Mouse (Mus musculus): Measurements from ENCODE around the gene Olfr460. TPM values are rescaled to one million over a fixed set of nuclear protein-coding genes. Genes with fewer than 3 reads are reported as not detected.

The Olfr460 gene
- total and polyA plus RNA-seq, 3 experiments: 0.05 TPM; not detected in 2

- Histone ChIP-seq H3K27me3 (ENCODE audit: insufficient read depth, low read length) (no peaks in the 10 kb centered on the region), H3K36me3 (replicated peaks) (no peaks in the 10 kb centered on the region), H3K4me3 (ENCODE audit: low read depth, low read length) (no peak within 1 kb of the TSS), H3K4me1 (ENCODE audit: insufficient read depth, low read depth, low read length) (no peaks in the 10 kb centered on the region), H3K9me3 (replicated peaks) (no peaks in the 10 kb centered on the region)
- ATAC-seq (ENCODE audit: extremely low read depth, insufficient number of reproducible peaks, low FRiP score, poor library complexity, severe bottlenecking) (no peak), DNase-seq (ENCODE audit: low spot score) (no peak)
- TF ChIP-seq GATA1 (IDR thresholded peaks at IDR 0.05; ENCODE audit: borderline replicate concordance, low read length) (no peak), CTCF (IDR thresholded peaks at IDR 0.05; ENCODE audit: low read depth, low read length) (no peak), TAL1 (conservative IDR thresholded peaks at IDR 0.05; ENCODE audit: low read depth, low read length) (no peak)
Measured at GRCm38 (mm10) chr6:40613260-40613852, 44.1 kb downstream of the Olfr460 start, which contains the start of gene Tas2r138. TSS of gene Tas2r138 (minus strand) at chr6:40613310.

GRCm38 (mm10) chr6:40617965-40618364 is 48.7 kb downstream of the Olfr460 start:
- Histone ChIP-seq H3K27me3 (ENCODE audit: insufficient read depth, low read length) (no peaks in the 10 kb centered on the region), H3K9me3 (replicated peaks) (no peaks in the 10 kb centered on the region), H3K4me3 (ENCODE audit: low read depth, low read length) (no peak overlapping the region), H3K4me1 (ENCODE audit: insufficient read depth, low read depth, low read length) (no peaks in the 10 kb centered on the region), H3K36me3 (replicated peaks) (no peaks in the 10 kb centered on the region)
- ATAC-seq (ENCODE audit: extremely low read depth, insufficient number of reproducible peaks, low FRiP score, poor library complexity, severe bottlenecking) (no peak), DNase-seq (ENCODE audit: low spot score) (no peak)
- TF ChIP-seq GATA2 (IDR thresholded peaks at IDR 0.05; ENCODE audit: borderline replicate concordance, low read depth, low read length) (no peak), CTCF (IDR thresholded peaks at IDR 0.05; ENCODE audit: low read depth, low read length) (peak; percentile 9; the same call in 1 of the 2 replicates)

Other genes starting within 250 kb of the Olfr460 start
- gene Agk, start 244.3 kb upstream of the Olfr460 start, total RNA-seq (2014; fragmentation: Nextera tagmentation): 26.2 and 29.3 TPM in 2 replicates
- 23.2 and 26.8 TPM in 2 replicates for gene Agk, start 244.3 kb upstream of the Olfr460 start, total RNA-seq (2017)
- gene Agk, start 244.3 kb upstream of the Olfr460 start, polyA plus RNA-seq (2012): 4.6 and 5.8 TPM in 2 replicates
- 0.19 and 3.4 TPM in 2 replicates for gene E330009J07Rik, start 133.4 kb upstream of the Olfr460 start, total RNA-seq (2014; fragmentation: Nextera tagmentation)
- gene E330009J07Rik, start 133.4 kb upstream of the Olfr460 start, total RNA-seq (2017): 1.6 and 2.0 TPM in 2 replicates
- gene E330009J07Rik, start 133.4 kb upstream of the Olfr460 start, polyA plus RNA-seq (2012): 0.28 and 0.37 TPM in 2 replicates
- not detected in 2 replicates for gene Wee2, start 130.4 kb upstream of the Olfr460 start, total RNA-seq (2014; fragmentation: Nextera tagmentation)
- gene Wee2, start 130.4 kb upstream of the Olfr460 start, total RNA-seq (2017): 0.16 TPM in 1 of 2 replicates, not detected in the other
- gene Wee2, start 130.4 kb upstream of the Olfr460 start, polyA plus RNA-seq (2012): not detected in 2 replicates
- gene Ssbp1, start 98.1 kb upstream of the Olfr460 start, total RNA-seq (2014; fragmentation: Nextera tagmentation): 79.1 and 106 TPM in 2 replicates
- gene Ssbp1, start 98.1 kb upstream of the Olfr460 start, total RNA-seq (2017): 63.5 and 90.5 TPM in 2 replicates
- 11.0 and 14.6 TPM in 2 replicates for gene Ssbp1, start 98.1 kb upstream of the Olfr460 start, polyA plus RNA-seq (2012)
- gene Tas2r137, start 78.3 kb upstream of the Olfr460 start, total RNA-seq (2014; fragmentation: Nextera tagmentation): not detected in 2 replicates
- gene Tas2r137, start 78.3 kb upstream of the Olfr460 start, total RNA-seq (2017): 0.17 TPM in 1 of 2 replicates, not detected in the other
- not detected in 2 replicates for gene Tas2r137, start 78.3 kb upstream of the Olfr460 start, polyA plus RNA-seq (2012)
- not detected in 2 replicates for gene Tas2r108, start 76.0 kb upstream of the Olfr460 start, total RNA-seq (2014; fragmentation: Nextera tagmentation)
- gene Tas2r108, start 76.0 kb upstream of the Olfr460 start, total RNA-seq (2017): 0.22 TPM in 1 of 2 replicates, not detected in the other
- gene Tas2r108, start 76.0 kb upstream of the Olfr460 start, polyA plus RNA-seq (2012): not detected in 2 replicates
- not detected in 2 replicates for gene Prss37, start 50.0 kb upstream of the Olfr460 start, total RNA-seq (2014; fragmentation: Nextera tagmentation)
- gene Prss37, start 50.0 kb upstream of the Olfr460 start, total RNA-seq (2017): not detected in 2 replicates
- gene Prss37, start 50.0 kb upstream of the Olfr460 start, polyA plus RNA-seq (2012): not detected in 2 replicates
- not detected in 2 replicates for gene Olfr461, start 14.4 kb upstream of the Olfr460 start, total RNA-seq (2014; fragmentation: Nextera tagmentation)
- gene Olfr461, start 14.4 kb upstream of the Olfr460 start, total RNA-seq (2017): 0.16 and 0.29 TPM in 2 replicates
- gene Olfr461, start 14.4 kb upstream of the Olfr460 start, polyA plus RNA-seq (2012): not detected in 2 replicates
- gene Clec5a, start 16.3 kb downstream of the Olfr460 start, total RNA-seq (2014; fragmentation: Nextera tagmentation): not detected in 2 replicates
- 0.06 and 0.16 TPM in 2 replicates for gene Clec5a, start 16.3 kb downstream of the Olfr460 start, total RNA-seq (2017)
- gene Clec5a, start 16.3 kb downstream of the Olfr460 start, polyA plus RNA-seq (2012): not detected in 2 replicates
- not detected in 2 replicates for gene Tas2r138, start 43.8 kb downstream of the Olfr460 start, total RNA-seq (2014; fragmentation: Nextera tagmentation)
- gene Tas2r138, start 43.8 kb downstream of the Olfr460 start, total RNA-seq (2017): 0.12 TPM in 1 of 2 replicates, not detected in the other
- gene Tas2r138, start 43.8 kb downstream of the Olfr460 start, polyA plus RNA-seq (2012): not detected in 2 replicates
- not detected in 2 replicates for gene Mgam, start 59.3 kb downstream of the Olfr460 start, total RNA-seq (2014; fragmentation: Nextera tagmentation)
- 0.05 TPM in 1 of 2 replicates, not detected in the other for gene Mgam, start 59.3 kb downstream of the Olfr460 start, total RNA-seq (2017)
- not detected in 2 replicates for gene Mgam, start 59.3 kb downstream of the Olfr460 start, polyA plus RNA-seq (2012)

Data from G1E (cell line).